Mouse (Mus musculus): ENCODE results near the gene Cenpq. TPM values are rescaled to one million over a fixed set of nuclear protein-coding genes. Genes with fewer than 3 reads are reported as not detected.

Gene Cenpq
- total RNA-seq, 2 experiments from 2014 or later: 7.8 to 7.9 TPM

Other genes with a start within 250 kb of the Cenpq start
- gene Esp1, start 207.9 kb downstream of the Cenpq start, total RNA-seq (2021): not detected
- not detected for gene Crisp2, start 128.0 kb downstream of the Cenpq start, total RNA-seq (2021)
- gene Rhag, start 123.9 kb downstream of the Cenpq start, total RNA-seq (2021): 1 to 10 TPM; 1.8 to 3.1 TPM
- gene 9130008F23Rik, start 54.5 kb downstream of the Cenpq start, total RNA-seq (2021): 1 to 10 TPM; 1.6 to 1.7 TPM
- gene Glyatl3, start 20.7 kb downstream of the Cenpq start, total RNA-seq (2021): not detected
- gene Mut, start 362 bp downstream of the Cenpq start, total RNA-seq (2021): 100 to 1,000 TPM; 132 to 140 TPM

Measured in adrenal gland, postnatal 10 days (tissue).